In genomic region chr17:62781120-62781519, GRCm38 (mm10) we compare ENCODE assay signal across 22 mouse cellular contexts.
DNase-seq lines count a peak whose midpoint lies in the region; ATAC-seq and TF ChIP-seq lines count a peak whose summit lies in the region.
"Had no signal": no experiment of that assay in that cellular context is flagged by ENCODE, and none has a peak within 500 bp of the region (broad histone marks: within the 10 kb centered on the region; RNA-seq: fewer than 3 reads in every experiment).

No protein-coding gene starts in this region.

- no peak for TF ChIP-seq CTCF in bone marrow, adult 2 months (IDR thresholded peaks at IDR 0.05; ENCODE audit: control insufficient read depth, insufficient read depth, low read length)

- no peak overlapping the region for H3K4me2 ChIP-seq in hindbrain, embryonic 14.5 days (replicated peaks)
- H3K4me2 ChIP-seq: forebrain, embryonic 12.5 days; hindbrain, embryonic 15.5 days; liver, embryonic 12.5 days; lung, embryonic 15.5 days; neural tube, embryonic 12.5 days had no signal

- peak overlapping the region; percentile 19; the same call in 1 of the 2 replicates for H3K27ac ChIP-seq in bone marrow, adult 2 months (ENCODE audit: control insufficient read depth, insufficient read depth, low read depth, low read length, poor library complexity)
- no peak overlapping the region for H3K27ac ChIP-seq in hindbrain, embryonic 14.5 days
- H3K27ac ChIP-seq: forebrain, embryonic 12.5 days; hindbrain, embryonic 15.5 days; limb, embryonic 10.5 days; liver, embryonic 12.5 days; lung, embryonic 15.5 days; neural tube, embryonic 12.5 days had no signal

- no peaks in the 10 kb centered on the region for H3K36me3 ChIP-seq in hindbrain, embryonic 14.5 days (replicated peaks; ENCODE audit: control insufficient read depth, insufficient read depth)
- H3K36me3 ChIP-seq: forebrain, embryonic 12.5 days; hindbrain, embryonic 15.5 days; limb, embryonic 10.5 days; liver, embryonic 12.5 days; lung, embryonic 15.5 days; neural tube, embryonic 12.5 days had no signal

- no peaks in the 10 kb centered on the region for H3K9me3 ChIP-seq in hindbrain, embryonic 14.5 days (ENCODE audit: control insufficient read depth, low read length)
- H3K9me3 ChIP-seq: forebrain, embryonic 12.5 days; hindbrain, embryonic 15.5 days; limb, embryonic 10.5 days; liver, embryonic 12.5 days; lung, embryonic 15.5 days; neural tube, embryonic 12.5 days had no signal

- no peak overlapping the region for H3K9ac ChIP-seq in hindbrain, embryonic 14.5 days
- H3K9ac ChIP-seq: forebrain, embryonic 12.5 days; hindbrain, embryonic 15.5 days; liver, embryonic 12.5 days; lung, embryonic 15.5 days; neural tube, embryonic 12.5 days had no signal

- H3K4me1 ChIP-seq in bone marrow, adult 2 months (ENCODE audit: control insufficient read depth, insufficient read depth, low read length), result peaks cover 2% of the 10 kb centered on the region; the same call in 1 of the 2 replicates
- peaks cover 12% of the 10 kb centered on the region; the same call in 1 of the 2 replicates for H3K4me1 ChIP-seq in hindbrain, embryonic 14.5 days (replicated peaks; ENCODE audit: control insufficient read depth, insufficient read depth, low read length)
- H3K4me1 ChIP-seq: megakaryocyte, embryonic 14.5 days had no signal

- ATAC-seq in hindbrain, embryonic 14.5 days (ENCODE audit: low FRiP score), result no peak
- ATAC-seq: intestine, embryonic 16.5 days; liver, embryonic 12.5 days; midbrain, embryonic 16.5 days had no signal

- peak; percentile 8 for DNase-seq in kidney, postnatal 14 days
- no peak for DNase-seq in kidney, postnatal 36 days
- DNase-seq in spleen, postnatal 36 days (ENCODE audit: low spot score in 2 of 2), result peak; percentile 50 to 57
- DNase-seq in thymus, postnatal 14 days, result peak; percentile 59
- DNase-seq in hindbrain, embryonic 14.5 days (ENCODE audit: low spot score), result no peak
- no peak for DNase-seq in MN1 (ENCODE audit: low spot score)
- DNase-seq in left cerebral cortex, adult 9 months (ENCODE audit: low spot score in 2 of 2), result no peak
- DNase-seq: adrenal gland, adult 8-10 months; cerebellum, adult 11-12 months; cerebellum, postnatal 25 days; gastrocnemius, postnatal 10 days; layer of hippocampus, postnatal 36 days had no signal

- H3K27me3 ChIP-seq in hindbrain, embryonic 14.5 days (ENCODE audit: control insufficient read depth, insufficient read depth, low read length), result no peaks in the 10 kb centered on the region
- H3K27me3 ChIP-seq: hindbrain, embryonic 15.5 days; liver, embryonic 12.5 days; lung, embryonic 15.5 days; megakaryocyte, embryonic 14.5 days; neural tube, embryonic 12.5 days had no signal

- no peak for TF ChIP-seq POLR2A in bone marrow, adult 2 months (IDR thresholded peaks at IDR 0.05; ENCODE audit: borderline replicate concordance, control insufficient read depth, low read depth, low read length)

- H3K4me3 ChIP-seq in bone marrow, adult 2 months (replicated peaks; ENCODE audit: control insufficient read depth, low read depth, low read length), result no peak overlapping the region
- no peak overlapping the region for H3K4me3 ChIP-seq in hindbrain, embryonic 14.5 days (replicated peaks; ENCODE audit: low read length)
- H3K4me3 ChIP-seq: forebrain, embryonic 12.5 days; hindbrain, embryonic 15.5 days; limb, embryonic 10.5 days; liver, embryonic 12.5 days; lung, embryonic 15.5 days; megakaryocyte, embryonic 14.5 days; neural tube, embryonic 12.5 days had no signal

- 35% methylated on average over 5 of the region's 6 CpGs for WGBS in bone marrow, adult 2 months
- WGBS in hindbrain, embryonic 14.5 days, result 77% methylated on average over 5 of the region's 6 CpGs

Comparison
In these comparisons a context has a peak if more than half of its experiments do, and no peak if none do; other contexts are left out.
1. DNase-seq: peak in kidney, postnatal 14 days (single experiment), spleen, postnatal 36 days (2 of 2) and thymus, postnatal 14 days (single experiment); none in kidney, postnatal 36 days (0 of 2), hindbrain, embryonic 14.5 days (single experiment), MN1 (single experiment) and left cerebral cortex, adult 9 months (0 of 2).